Mouse (Mus musculus): ENCODE results near the gene Fbxo42.
"Not testable (repeated sequence)": the region's sequence is repeated elsewhere in the genome, so short reads cannot be mapped to it uniquely, and the experiment has no call there.

The Fbxo42 gene

DNA sequence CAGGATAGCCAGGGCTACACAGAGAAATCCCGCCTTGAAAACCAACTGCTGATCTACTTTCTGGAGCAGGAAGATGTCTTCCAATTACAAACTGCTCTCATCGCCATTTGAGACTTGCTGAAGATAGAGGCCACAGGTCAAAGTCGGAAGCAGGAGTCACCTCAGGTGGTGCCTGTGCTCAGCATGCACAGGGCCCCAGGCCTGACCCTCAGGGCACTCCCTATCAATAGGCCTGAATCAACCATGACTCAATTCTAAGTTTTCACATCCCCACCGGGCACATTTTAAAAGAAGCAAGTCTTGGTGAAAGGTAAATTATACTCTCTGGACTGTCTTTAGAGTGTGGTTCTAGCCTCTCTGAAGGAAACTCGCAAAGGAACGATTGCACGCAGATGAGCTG, 11.6 kb upstream of the Fbxo42 start:
- no peak for DNase-seq (ENCODE audit: low read depth, low spot score)

DNA sequence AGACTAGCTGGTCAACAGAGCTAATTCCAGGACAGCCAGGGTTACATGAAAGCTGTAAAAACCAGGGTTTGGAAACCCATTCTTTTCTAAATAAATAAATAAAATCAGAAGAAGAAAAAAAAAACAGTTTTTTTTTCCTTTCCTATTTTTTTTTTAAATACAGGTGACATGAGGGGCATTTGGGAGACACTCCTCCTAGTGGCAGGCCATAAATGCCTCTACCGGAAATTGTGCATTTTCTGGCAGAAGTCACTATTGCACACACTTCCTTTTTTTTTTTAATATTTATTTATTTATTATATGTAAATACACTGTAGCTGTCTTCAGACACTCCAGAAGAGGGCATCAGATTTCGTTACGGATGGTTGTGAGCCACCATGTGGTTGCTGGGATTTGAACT, 10.0 kb upstream of the Fbxo42 start:
- DNase-seq (ENCODE audit: low read depth, low spot score): not testable (repeated sequence)

DNA sequence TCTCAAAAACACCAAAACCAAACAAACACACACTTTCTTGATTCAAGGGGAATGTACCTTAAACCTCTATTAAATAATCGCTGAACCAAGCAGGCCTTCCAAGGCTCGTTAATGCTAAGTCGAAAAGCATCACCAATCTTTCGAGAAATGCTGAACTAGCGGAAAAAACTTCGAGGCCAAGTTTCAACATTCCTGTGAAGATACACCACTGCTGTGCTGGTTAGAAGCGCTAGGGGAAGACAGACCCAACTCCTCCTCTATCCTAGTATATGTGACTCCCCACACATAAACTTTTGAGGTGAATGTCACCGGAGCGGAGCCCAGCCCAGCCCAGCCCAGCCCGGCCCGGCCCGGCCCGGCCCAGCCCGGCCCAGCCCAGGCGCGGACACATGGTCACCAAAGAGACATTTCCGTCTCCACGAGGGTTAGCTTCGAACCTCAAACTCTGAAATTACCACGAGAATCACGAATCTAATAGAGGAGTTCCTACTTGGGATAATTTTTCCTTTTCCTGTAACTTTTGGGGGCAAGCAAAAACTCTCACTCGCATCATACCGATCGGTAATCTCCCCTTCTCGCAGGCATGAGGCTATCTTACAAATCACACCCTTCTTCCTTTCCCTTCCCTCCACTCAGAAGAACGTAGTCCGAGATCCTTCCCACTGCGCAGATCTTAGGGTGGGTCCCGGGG, 9.1 kb upstream of the Fbxo42 start:
- DNase-seq (ENCODE audit: low read depth, low spot score): no peak

DNA sequence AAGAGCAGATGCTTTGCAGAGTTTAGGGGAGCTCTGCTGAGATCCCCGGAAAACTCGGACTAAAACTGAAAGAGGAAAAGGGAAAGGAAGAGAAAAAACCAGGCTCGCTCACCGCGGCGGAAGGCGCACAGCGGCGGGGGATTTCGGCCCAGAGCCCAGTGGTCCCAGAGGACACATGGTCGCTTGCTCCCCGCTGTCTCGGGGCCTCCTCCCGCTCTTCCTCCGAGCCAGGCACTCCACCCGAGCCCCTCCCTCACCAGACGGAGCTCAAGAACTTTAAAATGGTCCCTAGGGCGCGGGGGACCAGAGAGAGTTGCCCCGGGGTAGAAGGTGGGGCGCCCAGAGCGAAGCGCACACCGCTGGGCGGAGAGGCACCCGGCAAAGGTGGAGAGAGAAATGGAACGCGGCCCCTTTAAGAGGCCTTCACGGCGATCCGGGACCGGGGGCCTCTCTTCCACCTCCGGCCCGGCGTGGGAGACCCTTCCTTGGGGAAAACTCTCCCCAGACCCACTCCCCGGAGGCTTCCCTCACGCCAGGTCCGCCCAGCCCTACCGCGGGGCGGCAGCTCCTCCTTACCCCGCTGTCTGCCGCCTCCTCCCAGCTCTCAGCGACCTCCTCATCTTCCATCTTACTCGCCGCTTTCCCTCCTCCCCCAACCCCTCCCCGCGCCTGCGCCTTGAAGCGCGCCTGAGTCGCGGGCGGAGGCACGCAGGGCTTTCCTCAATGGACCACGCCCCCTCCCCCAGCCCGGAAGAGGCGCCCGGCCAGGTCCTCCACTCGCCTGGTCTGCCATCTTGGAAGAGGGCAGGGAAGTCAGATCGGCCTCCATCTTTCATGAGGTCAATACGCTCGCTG, 8.4 kb upstream of the Fbxo42 start, which contains the start of gene Szrd1:
Szrd1 (minus strand) TSS at position 660 of the 855 bp plus-strand sequence.
- peak; percentile 97 for DNase-seq (ENCODE audit: low read depth, low spot score)

- DNase-seq (ENCODE audit: low read depth, low spot score): not testable (repeated sequence)
Measured at GRCm38 (mm10) chr4:141140354-141140753, 7.4 kb upstream of the Fbxo42 start.

GRCm38 (mm10) chr4:141140967-141141366, 6.7 kb upstream of the Fbxo42 start:
- no peak for DNase-seq (ENCODE audit: low read depth, low spot score)

DNA sequence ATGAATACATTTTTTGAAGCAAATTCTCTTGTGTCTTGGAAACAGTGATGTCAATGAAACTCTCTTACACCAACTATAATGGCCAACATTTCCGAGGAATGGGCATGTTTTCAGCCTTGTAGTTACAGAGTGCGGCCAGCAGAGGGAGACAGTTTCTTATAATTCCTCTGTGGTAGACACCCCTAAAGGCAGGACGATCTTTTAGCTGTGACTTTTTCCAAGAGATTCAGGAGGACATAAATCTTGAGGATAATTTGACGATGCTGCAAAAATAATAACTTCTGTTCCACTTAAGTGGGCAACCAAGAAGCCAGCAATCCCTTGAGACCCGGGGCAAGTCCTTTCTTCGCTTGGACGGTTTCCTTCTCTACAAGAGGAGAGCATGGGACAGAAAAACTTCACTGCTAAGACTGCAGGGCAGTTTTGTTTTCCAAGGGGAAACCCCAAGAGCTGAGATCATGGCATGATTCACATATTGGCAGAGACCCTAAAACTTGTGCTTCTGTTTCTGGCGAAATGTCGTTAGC, 5.4 kb upstream of the Fbxo42 start:
- no peak for DNase-seq (ENCODE audit: low read depth, low spot score)

GRCm38 (mm10) chr4:141145124-141145523, 2.6 kb upstream of the Fbxo42 start:
- DNase-seq (ENCODE audit: low read depth, low spot score): not testable (repeated sequence)

DNA sequence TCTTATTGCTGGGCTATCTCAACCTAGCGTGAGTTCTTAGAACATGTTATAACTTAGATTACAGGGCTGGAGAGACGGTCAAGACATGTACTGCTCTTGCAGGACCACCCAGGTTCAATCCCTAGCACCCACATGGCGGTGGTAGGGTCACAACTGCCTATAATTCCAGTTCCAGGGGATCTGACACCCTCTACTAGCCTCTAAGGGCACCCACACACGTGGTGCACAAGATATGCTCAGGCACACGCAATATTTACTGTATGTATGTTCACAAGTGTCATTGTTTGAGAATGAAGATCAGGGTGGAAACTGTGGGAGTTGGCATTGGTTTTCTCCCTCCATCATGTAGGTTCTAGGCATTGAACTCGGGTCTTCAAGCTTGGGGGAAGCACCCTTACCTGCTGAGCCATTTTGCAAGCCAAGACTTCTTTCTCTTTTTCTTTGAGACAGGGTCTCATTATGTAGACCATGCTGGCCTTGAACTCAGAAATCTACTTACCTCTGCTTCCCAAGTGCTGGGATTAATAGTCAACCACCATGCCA, 1.2 kb upstream of the Fbxo42 start:
- no peak for DNase-seq (ENCODE audit: low read depth, low spot score)

DNA sequence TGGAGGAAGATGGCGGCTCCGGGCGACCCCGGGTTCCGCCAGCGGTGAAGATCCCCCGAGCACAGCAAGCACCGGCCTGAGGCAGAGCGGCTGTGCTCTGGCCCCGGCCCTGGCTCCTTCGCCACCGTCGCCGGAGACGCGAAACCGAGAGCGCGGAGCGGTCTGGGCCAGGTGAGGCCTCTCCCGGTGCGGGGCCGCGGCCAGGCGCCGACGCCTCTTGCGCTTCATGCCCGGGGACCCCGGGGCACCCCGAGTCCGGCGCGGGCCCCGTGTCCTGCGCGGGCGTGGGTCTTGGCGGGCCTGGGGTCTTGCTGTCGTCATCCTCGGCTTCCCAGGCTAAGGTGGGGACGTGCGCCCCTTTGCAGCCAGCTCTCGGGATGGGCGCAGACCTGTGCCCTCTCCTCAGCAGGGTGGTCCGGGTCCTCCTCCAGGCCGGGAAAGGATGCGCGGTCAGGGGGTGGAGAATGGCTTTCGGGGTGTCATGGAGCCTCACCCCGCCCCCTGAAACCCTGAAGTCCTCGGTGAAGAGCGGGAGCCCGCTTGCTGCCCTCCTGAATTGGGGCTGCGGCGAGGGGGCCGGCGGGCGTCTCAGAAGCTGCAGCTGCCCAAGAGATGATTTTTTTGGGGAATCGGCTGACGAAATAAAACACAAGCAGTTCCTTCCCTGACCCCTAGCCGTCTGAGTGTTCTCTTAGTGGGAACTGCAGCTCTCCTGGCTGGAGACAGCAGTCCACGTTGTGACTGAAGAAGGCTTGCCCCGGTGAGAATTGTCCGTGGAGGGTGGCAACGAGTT, 492 bp downstream of the Fbxo42 start:
- no peak for DNase-seq (ENCODE audit: low read depth, low spot score)

DNA sequence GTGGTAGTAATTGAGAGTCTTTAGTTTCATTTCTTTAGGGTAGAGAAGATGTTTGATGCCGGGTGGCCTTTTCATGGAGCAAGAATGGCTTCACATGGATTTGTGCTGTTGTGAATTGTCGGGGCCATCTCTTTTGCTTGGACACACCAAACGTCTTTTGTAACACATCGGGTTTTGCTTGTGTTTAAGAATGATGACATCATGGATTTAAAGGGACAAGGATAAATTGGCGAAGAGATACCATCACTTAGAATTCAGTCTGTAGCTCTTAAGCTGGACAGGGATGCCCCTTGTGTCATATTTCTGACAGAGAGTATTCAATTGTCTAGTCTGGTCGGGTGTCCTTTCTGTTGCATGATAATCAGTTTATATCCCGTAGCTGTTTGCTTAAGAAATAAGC, 1.4 kb downstream of the Fbxo42 start:
- DNase-seq (ENCODE audit: low read depth, low spot score): no peak

GRCm38 (mm10) chr4:141157485-141157884, 9.8 kb downstream of the Fbxo42 start:
- DNase-seq (ENCODE audit: low read depth, low spot score): no peak

GRCm38 (mm10) chr4:141158609-141159008, 10.9 kb downstream of the Fbxo42 start:
- DNase-seq (ENCODE audit: low read depth, low spot score): no peak

DNA sequence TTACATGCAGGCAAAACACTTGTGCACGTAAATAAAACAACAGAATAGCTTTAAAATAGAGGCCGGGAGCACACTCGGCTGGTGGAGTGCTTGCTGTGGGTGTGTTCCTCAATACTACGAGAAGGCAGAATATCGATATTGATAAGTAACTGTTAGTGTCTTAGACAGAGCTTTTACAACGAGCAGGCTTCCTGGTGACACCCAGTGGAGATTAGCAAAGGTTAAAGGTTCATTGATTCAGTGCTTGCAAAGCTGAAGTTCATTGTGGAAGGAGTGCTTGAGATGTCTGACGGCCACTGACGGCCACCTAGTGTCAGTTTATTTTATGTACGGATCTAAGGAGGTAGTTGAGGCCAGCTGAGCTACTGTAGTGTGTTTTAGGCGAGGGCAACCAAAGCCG, 11.4 kb downstream of the Fbxo42 start:
- no peak for DNase-seq (ENCODE audit: low read depth, low spot score)

GRCm38 (mm10) chr4:141159666-141160065, 12.0 kb downstream of the Fbxo42 start:
- no peak for DNase-seq (ENCODE audit: low read depth, low spot score)

DNA sequence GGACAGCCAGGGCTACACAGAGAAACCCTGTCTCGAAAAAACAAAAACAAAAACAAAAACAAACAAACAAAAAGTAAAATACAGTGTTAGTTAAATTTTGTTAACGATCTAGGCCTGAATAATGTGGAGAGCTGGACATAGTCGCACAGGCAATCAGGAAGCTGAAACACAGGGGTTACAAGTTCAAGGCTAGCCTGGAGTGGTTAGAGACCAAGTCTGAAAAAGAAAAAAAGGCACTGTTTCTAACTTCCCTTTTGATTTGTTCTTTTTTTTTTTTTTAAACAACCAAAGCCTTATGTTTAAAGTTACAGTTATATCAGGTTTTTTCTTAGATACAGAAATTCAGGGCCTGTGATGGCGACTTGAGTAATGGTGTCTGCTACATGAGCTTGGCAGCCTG, 12.5 kb downstream of the Fbxo42 start:
- no peak for DNase-seq (ENCODE audit: low read depth, low spot score)

DNA sequence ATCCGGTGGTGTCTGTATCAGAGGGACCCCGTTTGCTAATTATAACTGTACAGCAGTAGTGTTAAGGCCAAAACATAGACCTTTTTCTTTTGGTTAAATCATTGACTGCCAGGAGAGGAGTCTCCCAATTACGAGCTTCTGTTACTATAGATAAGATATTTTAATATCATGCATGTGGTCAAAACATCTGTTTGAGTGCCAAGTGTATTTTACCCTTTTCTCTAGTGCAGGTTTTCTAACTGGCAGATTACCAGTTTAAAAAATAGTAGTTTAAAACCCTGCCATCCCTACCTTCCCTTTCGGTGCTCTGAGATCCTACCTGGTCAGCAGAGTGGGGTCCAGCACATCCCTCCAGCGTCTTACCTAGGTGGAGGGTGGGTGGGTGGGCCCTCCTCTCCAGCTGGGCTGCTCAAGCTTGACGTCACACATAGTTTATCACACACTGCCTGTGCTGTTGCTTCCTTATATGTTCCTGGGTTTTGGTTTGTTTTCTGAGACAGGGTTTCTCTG, 14.0 kb downstream of the Fbxo42 start:
- DNase-seq (ENCODE audit: low read depth, low spot score): no peak

DNA sequence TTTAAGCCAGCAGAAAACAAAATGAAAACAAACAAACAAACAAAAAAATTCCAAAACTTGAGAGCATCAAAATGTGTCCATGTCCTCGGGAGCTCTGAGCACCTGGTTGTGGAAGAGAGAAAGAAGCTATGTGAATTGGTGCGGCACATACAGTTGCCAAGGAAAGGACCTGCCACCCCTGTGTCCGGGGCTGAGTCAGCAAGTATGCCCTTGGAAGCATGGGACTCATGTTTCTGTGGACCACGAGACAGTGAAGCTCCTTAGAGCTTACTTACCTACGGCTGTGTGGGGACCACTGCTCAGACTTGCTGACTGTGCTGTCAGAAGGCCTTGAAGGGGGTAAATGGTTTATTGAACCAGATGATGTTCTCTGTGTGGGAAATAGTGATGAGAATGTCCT, 16.0 kb downstream of the Fbxo42 start:
- DNase-seq (ENCODE audit: low read depth, low spot score): no peak

DNA sequence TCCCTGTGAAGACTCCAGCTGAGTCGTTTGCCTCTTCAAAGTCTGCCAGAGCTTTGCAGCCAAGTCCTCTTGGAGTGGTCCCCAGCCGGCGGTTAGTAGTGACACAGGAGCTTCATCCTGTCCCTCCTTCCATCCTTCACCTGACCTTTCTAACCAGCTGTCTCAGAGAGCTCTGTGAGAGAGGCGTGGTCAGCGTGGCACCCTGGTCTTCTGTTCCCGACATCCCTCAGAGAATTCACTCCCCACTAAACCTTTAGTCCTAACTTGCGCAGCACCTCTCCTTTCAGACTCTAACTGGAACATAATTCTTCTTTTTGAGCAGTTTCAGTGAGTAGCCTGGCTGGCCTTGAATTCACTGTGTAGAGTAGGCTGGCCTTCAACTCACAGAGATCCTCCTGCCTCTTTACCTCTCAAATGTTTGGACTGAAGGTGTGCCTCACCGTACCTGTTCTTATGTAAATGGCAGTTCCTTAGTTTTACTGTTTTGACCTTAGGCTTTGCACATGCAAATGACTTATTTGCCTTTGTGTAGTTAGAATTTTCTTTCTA, 18.1 kb downstream of the Fbxo42 start:
- no peak for DNase-seq (ENCODE audit: low read depth, low spot score)

GRCm38 (mm10) chr4:141167156-141167555, 19.4 kb downstream of the Fbxo42 start:
- no peak for DNase-seq (ENCODE audit: low read depth, low spot score)

- no peak for DNase-seq (ENCODE audit: low read depth, low spot score)
Measured at GRCm38 (mm10) chr4:141172121-141172520, 24.4 kb downstream of the Fbxo42 start.
